Mouse (Mus musculus) CH12F3 (cell line): Measurements from ENCODE around the gene Gm20388.

Experiments used
- in situ Hi-C: fragments of 300-500 bp; cut with MboI; formaldehyde crosslinking; loops from 2 replicates; pipeline ENCODE4 v1.14.3; 2020; ENCODE audit warnings: low sequenced_read_pairs

Gene Gm20388

GRCm38 (mm10) chr8:120373621-120374020 lies 463.0 kb downstream of the Gm20388 start:
- in situ Hi-C loops = no loop called here

DNA sequence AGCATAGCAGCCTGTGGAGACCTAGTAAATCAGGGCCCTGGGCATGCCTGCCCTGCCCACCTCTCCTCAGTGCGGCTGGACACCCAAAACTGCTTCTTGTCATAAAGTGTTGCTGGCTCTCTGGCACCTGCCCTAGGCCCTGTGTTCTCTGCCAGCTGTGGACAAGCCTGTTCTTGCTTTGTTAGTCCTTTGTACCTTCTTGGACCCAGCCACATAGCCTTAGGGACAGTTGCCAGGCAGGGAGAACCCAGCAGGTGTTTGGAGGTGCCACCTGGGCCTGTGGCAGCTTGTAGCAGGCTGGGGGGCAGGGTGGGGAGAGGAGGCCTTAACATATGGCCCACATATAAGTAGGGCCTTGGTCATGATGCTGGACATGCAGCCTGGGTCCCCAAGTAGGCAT lies 463.4 kb downstream of the Gm20388 start:
- in situ Hi-C loops = no loop called here

- in situ Hi-C loops = no loop called here
These were observed 463.9 kb downstream of the Gm20388 start for GRCm38 (mm10) chr8:120374514-120374913.

DNA sequence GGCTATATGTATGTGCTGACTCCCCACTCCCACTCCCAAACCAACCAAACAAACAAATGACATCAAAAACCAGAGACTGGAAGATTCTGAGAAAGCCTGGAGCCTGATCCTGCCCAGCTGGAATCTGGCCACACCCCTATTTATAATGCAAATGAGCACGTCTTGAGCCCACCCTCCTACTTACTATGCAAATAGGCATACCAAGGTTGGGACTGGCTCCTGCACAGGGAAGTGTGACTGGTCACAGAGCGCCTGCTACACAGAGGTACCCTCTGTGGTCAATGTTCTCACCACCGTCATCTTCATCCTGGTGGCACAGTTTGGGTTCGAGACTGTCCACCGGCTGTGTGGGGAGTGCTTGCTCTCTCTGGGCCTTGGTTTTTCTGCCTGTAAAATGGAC lies 464.5 kb downstream of the Gm20388 start:
- in situ Hi-C loops = no loop called here

DNA sequence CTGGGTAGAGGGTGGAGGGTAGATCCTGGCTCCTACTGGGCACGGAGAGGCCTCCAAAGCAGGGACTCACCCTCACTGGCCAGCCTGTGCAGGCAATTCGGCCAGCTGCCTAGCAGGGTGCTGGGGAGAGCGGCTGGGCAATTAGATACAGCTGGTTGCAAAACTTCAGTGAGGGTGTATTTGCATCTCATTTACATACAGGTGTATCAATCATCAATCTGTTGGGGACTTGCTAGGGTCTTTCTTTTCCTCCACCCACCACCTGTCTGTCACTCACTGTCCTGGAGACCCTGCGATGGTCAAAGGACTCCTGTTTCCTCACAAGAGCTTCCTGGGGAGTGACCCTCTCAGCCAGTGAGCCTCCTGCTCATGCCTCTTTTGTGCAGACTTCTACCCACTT lies 465.6 kb downstream of the Gm20388 start:
- in situ Hi-C loops = no loop called here

GRCm38 (mm10) chr8:120376847-120377802 lies 466.5 kb downstream of the Gm20388 start:
- in situ Hi-C loops = no loop called here

DNA sequence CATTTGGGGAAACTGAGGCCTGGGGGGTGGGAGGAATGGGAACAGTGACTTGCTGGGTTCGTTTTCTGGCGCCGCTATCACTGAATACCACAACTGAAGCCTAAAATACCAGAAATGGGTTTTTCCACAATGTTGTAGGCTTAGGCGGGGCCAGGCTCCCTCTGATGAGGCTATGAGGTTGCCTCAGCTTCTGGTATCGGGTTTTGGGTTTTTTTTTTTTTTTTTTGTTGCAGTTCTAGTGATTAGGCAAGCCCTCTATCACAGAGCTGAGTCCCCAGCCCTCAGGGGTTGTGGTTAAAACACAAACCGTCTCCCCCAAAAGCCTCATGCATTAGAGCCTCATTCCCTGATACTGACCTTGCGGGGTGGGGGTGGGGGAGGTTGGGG lies 467.2 kb downstream of the Gm20388 start:
- in situ Hi-C loops = no loop called here

GRCm38 (mm10) chr8:120378306-120378705 lies 467.7 kb downstream of the Gm20388 start:
- in situ Hi-C loops = no loop called here

- in situ Hi-C loops = no loop called here
These were observed 468.4 kb downstream of the Gm20388 start for GRCm38 (mm10) chr8:120379015-120379414.

DNA sequence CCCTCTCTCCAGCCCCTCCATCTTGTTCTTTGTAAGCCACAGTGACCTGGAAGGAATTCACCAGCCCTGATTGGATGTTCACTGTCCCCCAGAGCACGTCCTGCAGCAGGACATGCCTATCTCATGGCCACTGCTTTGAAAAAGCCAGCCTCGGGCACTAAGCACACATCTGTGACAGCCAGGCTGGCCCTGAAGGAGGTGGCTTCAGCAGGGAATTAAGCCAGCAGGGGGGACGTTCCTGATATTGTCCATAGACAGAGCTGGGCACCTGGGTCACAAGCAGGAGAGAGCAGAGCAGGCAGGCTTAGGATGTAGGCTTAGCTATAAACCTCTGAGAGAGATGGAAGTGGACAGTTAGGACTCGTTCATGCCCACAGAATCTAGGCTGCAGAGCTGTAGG lies 471.2 kb downstream of the Gm20388 start:
- in situ Hi-C loops = no loop called here

GRCm38 (mm10) chr8:120382436-120383203 lies 472.0 kb downstream of the Gm20388 start:
- in situ Hi-C loops = no loop called here

DNA sequence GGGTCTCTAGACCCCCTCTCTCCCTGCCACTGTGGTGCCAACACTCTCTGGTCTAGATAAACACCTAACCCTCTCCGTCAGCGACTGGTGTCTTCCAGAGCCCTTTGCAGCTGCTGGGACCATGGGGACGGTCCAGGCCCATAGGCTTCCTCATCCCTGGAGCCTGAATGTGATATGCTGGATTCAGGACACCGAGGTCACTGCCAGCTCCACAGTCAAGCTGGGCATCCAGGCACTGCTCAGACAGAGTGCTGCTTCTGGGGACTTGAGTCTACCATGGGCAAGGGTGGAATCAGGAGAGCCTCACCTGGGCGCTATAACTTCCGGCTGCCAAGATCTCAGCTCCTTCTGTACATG lies 472.5 kb downstream of the Gm20388 start:
- in situ Hi-C loops = no loop called here

DNA sequence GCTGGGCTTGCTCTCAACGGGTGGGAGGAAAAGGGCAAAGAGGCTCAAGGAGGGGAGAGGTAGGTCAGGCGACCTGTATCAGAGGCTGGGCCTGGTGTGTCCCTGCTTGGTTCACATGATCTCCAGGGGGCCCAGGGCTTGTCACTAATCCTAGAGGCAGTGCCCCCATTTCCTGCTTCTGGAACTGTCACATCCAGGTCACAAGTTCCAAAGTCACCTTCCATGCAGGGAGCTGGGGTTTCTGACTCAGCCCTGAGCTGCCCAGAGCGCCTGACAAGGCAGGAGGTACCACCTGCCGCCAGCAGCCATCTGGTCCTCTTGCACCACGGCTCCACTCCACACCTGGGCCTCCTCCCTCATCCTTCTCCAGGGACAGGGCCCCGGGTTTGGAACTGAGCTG lies 473.1 kb downstream of the Gm20388 start:
- in situ Hi-C loops = no loop called here

DNA sequence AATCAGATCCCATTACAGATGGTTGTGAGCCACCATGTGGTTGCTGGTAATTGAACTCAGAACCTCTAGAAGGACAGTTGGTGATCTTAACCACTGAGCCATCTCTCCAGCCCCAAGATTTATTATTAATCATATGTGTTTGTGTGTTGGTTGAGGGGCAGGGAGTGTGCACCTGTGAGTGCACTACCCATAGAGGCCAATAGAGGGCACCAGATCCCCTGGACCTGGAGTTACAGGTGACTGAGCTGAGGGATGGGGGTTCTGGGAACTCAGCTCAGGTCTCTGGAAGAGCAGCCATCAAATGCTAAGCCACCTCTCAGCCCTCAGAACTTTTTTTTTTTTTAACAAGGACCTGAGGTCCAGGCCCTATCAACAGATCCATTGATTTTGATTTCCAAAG lies 474.1 kb downstream of the Gm20388 start:
- in situ Hi-C loops = no loop called here

DNA sequence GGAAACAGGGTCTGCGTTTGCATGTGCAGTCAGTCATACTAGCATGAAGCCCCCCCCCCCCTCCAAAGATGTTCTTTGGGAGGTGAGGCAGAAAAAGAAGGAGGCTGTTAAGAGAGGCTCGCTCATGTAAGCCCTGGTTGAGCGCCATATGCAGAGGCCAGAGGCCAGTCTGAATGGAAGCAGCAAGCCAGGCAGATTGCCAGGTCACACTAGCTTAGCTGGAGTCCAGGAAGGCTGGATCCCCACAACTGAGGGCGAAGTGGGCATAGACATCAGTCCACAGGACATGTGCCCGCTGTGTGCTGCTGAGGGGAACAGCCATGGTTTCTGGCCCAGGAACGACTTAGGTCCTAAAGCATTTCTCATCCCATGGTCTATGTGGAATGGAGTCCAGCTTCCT lies 477.6 kb downstream of the Gm20388 start:
- in situ Hi-C loops = no loop called here

DNA sequence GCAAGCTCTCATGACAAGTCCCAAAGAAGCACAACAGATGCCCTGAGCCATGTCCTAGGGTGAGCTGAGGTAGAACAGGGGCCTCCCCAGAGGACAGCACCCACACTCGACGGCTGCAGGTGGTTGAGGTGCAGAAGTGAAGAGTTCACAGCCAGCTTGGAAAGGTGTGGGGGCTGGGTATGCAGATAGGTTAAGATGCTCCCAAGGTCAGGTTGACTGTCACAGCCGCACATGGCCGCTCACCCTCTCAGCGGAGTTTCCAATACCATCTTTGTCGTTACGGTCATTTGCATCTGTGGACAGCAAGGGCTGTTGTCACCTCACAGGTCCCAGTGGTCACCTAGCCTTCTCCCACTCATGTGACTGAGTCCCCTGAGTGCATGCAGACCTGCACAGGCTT lies 480.0 kb downstream of the Gm20388 start:
- in situ Hi-C loops = no loop called here

GRCm38 (mm10) chr8:120391856-120392255 lies 481.2 kb downstream of the Gm20388 start:
- in situ Hi-C loops = no loop called here

- in situ Hi-C loops = no loop called here
These were observed 482.4 kb downstream of the Gm20388 start for GRCm38 (mm10) chr8:120393085-120393484.

GRCm38 (mm10) chr8:120393871-120394275 lies 483.2 kb downstream of the Gm20388 start:
- in situ Hi-C loops = no loop called here

DNA sequence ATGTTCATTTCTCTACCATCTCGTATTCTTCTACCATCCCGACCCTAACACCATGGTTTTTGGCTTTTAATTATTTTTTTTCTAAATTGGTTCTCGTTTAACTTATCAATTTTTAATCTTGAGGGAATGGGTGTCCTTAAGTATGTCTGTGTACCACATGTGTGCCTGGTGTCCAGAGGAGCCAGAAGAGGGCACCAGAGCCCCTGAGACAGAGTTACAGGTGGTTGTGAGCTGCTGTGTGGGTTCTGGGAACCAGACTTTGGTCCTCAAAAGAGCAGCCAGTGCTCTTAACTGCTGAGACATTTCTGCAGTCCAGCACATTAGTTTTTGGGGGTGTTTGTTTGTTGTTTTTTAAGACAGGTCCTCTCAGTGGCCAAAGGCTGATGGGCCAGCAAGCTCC lies 485.3 kb downstream of the Gm20388 start:
- in situ Hi-C loops = no loop called here

GRCm38 (mm10) chr8:120396756-120397155 lies 486.1 kb downstream of the Gm20388 start:
- in situ Hi-C loops = no loop called here
